Mouse (Mus musculus) spleen, adult 2 months (tissue): ENCODE data around the gene Metap1. TPM values are rescaled to one million over a fixed set of nuclear protein-coding genes. Genes with fewer than 3 reads are reported as not detected.

Experiments
- DNase-seq, 2 experiments: peaks; one replicate each; pipeline versions ENCODE4 v3.0.0 to v3.0.0-alpha.2; 2012 to 2021; ENCODE audit warnings: low spot score in 2 of 2, low read depth in 1 of 2
- H3K27ac ChIP-seq: fragments of 200-500 bp; 2 replicates; pipeline ENCODE4 v1.5.1; 2012; ENCODE audit warnings: low read length, inconsistent platforms; ENCODE audit not compliant: insufficient read depth
- H3K27me3 ChIP-seq: fragments of 200-500 bp; 2 replicates; pipeline ENCODE4 v1.6.1; 2012; ENCODE audit warnings: mild to moderate bottlenecking, moderate library complexity, low read length, inconsistent platforms; ENCODE audit not compliant: control insufficient read depth, insufficient read depth
- H3K36me3 ChIP-seq: fragments of 200-500 bp; 2 replicates; pipeline ENCODE4 v1.6.1; 2012; ENCODE audit warnings: mild to moderate bottlenecking, low read length, inconsistent platforms; ENCODE audit not compliant: control insufficient read depth, insufficient read depth
- H3K4me1 ChIP-seq: fragments of 200-500 bp; 2 replicates; pipeline ENCODE4 v1.6.1; 2011; ENCODE audit warnings: inconsistent platforms; ENCODE audit not compliant: control insufficient read depth, insufficient read depth, insufficient read length
- H3K4me3 ChIP-seq: fragments of 200-500 bp; 2 replicates; pipeline ENCODE4 v1.5.1; 2011; ENCODE audit warnings: mild to moderate bottlenecking, inconsistent platforms; ENCODE audit not compliant: insufficient read depth, insufficient read length; ENCODE audit errors: extremely low read depth
- CTCF ChIP-seq: fragments of 200-500 bp; IDR thresholded peaks from 2 replicates; pipeline ENCODE4 v1.5.1; 2011; ENCODE audit warnings: mild to moderate bottlenecking, inconsistent platforms; ENCODE audit not compliant: insufficient read depth, insufficient read length, insufficient replicate concordance; ENCODE audit errors: extremely low read depth
- POLR2A ChIP-seq: fragments of 200-500 bp; IDR thresholded peaks from 2 replicates; pipeline ENCODE4 v1.6.1; 2011; ENCODE audit warnings: low read depth, low read length, inconsistent platforms
- WGBS: fragments of 180-500 bp; shearing (Covaris S2); methylation state at CpG from one replicate; pipeline ENCODE4 v1.1.7; 2018; 5-methylcytosine and 5-hydroxymethylcytosine counted together
- polyA plus RNA-seq: library from polyadenylated mRNA; depleted of rRNA; stranded (reverse); fragments of >200 nt; gene quantifications from 2 replicates; pipeline ENCODE4 v1.2.3, GENCODE M21; 2012

The Metap1 gene
- polyA plus RNA-seq, 1 experiment, result 8.5 TPM

DNA sequence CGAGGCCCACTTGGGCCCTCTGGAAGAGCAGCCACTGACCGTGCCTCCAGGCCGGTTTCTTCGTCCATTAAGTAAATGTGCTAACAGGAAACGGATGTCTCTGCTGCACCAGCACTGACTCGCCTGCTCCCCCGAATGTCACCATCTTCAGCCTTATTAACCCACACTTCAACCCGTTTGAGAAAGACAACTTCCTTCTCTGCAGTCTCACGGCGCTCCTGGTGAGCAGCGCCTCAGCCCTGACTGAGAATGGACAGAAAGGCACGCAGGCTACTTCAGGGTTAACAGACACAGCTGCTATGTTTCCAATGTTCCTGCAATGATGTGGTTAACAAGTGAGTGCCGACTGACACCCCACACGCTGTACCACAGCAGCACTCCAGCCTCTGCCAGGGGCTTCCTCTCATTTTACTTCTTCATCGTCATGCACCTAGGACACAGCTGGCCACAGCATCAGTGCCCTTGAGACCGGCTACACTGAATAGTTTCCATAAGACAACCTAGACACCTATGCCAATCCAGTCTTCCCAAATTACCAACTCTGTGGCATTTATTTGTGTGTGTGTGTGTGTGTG, 24.7 kb downstream of the Metap1 start:
- Histone ChIP-seq H3K36me3 (peaks cover 49% of the 10 kb centered on the region), H3K4me1 (no peaks in the 10 kb centered on the region), H3K4me3 (no peak overlapping the region), H3K27me3 (no peaks in the 10 kb centered on the region), H3K27ac (no peak overlapping the region)
- DNase-seq, result no peak
- no peak for TF ChIP-seq CTCF
- TF ChIP-seq POLR2A, result no peak
- 70% methylated on average over 16 of the region's 16 CpGs for WGBS

DNA sequence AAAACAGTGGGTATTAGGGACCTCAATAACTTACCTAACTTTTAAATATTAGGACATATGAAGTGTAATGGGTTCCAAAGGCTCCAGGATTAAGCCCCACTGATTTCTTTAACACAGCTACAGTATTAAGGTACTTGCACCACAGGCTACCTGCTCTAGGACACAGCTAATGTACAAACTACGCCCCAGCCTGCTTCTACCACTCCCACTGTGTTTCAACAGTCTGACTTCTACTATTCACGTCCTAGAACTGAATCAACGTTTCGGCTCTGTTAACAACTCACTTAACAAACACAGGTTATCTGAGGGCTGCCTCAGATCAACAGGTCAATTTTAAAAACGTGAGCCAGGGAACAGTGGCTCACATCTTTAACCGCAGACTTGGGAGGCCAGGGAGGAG, 25.5 kb downstream of the Metap1 start:
- Histone ChIP-seq H3K4me3 (no peak overlapping the region), H3K36me3 (peaks cover 51% of the 10 kb centered on the region), H3K4me1 (no peaks in the 10 kb centered on the region), H3K27ac (no peak overlapping the region), H3K27me3 (no peaks in the 10 kb centered on the region)
- TF ChIP-seq POLR2A (no peak), CTCF (no peak)
- no peak for DNase-seq
- WGBS, result 92% methylated on average over 6 of the region's 6 CpGs

DNA sequence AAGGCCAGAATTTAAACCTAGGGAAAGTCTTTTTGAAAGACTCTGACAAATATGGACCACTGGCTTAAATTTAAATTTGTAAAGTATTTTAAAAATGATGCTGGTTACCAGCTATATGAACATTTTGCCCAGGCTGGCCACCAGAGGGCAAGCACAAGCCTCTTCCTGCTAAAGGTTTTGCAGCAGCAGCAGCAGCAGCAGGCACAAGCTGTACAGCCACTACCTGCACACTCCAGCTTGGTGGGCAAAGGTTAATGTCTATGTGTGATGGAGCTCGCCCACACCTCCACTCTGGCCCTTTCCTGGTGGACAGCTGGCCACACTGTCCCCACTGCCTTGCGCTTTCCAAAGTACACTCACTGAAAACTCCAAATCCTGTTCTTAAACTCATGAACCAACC, 26.2 kb downstream of the Metap1 start:
- no peak for TF ChIP-seq POLR2A
- TF ChIP-seq CTCF, result peak; percentile 40; the same call in 1 of the 2 replicates
- H3K36me3 ChIP-seq, result peaks cover 49% of the 10 kb centered on the region
- H3K4me3 ChIP-seq, result no peak overlapping the region
- DNase-seq, result no peak
- no peaks in the 10 kb centered on the region for H3K4me1 ChIP-seq
- WGBS, result 93% methylated on average over 2 of the region's 2 CpGs
- H3K27ac ChIP-seq, result no peak overlapping the region
- no peaks in the 10 kb centered on the region for H3K27me3 ChIP-seq

DNA sequence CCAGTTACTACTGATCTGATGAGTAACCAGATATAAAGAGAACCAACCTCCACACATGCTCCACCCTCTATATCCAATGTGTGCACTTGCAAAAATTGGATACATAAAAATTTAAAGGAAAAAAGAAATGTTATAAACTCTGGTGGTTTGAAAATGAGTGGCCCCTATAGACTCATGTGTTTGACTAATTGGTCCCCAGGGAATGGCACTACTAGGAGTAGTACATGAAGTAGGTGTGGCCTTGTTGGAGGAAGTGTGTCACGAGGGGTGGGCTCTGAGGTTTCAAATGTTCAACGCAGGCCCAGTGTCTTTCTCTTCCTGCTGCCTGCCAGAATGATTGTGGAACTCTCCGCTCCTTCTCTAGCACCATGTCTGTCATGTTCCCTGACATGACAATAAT, 27.5 kb downstream of the Metap1 start:
- peaks cover 49% of the 10 kb centered on the region for H3K36me3 ChIP-seq
- DNase-seq, result no peak
- 86% methylated on average over 3 of the region's 3 CpGs for WGBS

DNA sequence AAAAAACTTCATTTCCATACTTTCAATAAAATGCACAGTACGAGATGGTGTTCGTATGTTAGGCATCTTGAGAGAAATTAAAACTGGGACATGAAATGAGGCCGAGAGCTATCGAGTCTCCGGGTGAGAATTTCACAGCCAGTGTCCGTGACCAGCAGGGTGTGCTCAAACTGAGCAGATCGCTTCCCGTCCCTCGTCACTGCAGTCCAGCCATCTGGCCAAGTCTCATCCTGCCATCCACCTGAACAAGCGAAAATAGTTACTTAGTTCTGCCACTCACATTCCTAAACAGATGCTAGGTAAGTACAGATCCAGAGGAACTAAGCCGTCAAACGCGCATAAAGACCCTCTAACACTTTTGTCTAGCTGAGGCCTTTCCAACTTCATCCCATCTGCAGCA, 29.1 kb downstream of the Metap1 start:
- no peak overlapping the region for H3K27ac ChIP-seq
- TF ChIP-seq POLR2A (no peak), CTCF (no peak)
- peaks cover 45% of the 10 kb centered on the region for H3K36me3 ChIP-seq
- no peaks in the 10 kb centered on the region for H3K27me3 ChIP-seq
- DNase-seq, result no peak
- no peaks in the 10 kb centered on the region for H3K4me1 ChIP-seq
- no peak overlapping the region for H3K4me3 ChIP-seq
- WGBS, result 97% methylated on average over 13 of the region's 13 CpGs

More for the DNA sequence above, 27.5 kb downstream of the Metap1 start:
- TF ChIP-seq CTCF, result no peak
- no peak for TF ChIP-seq POLR2A
- Histone ChIP-seq H3K27me3 (no peaks in the 10 kb centered on the region), H3K27ac (no peak overlapping the region), H3K4me1 (no peaks in the 10 kb centered on the region), H3K4me3 (no peak overlapping the region)

DNA sequence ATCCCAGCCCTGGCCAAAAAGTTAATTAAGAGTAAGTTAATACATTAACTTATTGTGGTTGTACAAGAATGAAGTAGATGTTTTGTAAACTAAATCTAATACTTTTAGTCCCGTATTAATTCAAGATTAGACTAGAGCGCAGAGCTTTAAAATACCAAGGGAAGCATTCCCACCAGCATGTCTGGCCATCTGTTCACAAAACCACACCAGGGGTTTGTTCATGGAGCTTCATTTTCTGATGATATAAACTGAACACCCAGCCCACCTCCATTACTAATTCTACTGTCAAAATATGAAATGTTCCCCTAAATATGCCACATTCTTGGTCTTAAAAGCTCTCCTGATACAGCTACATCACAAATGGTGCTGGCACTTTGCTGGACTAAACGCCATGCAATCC, 30.9 kb downstream of the Metap1 start:
- 98% methylated on average over 3 of the region's 3 CpGs for WGBS
- no peak overlapping the region for H3K4me3 ChIP-seq
- TF ChIP-seq POLR2A (no peak), CTCF (no peak)
- H3K4me1 ChIP-seq, result no peaks in the 10 kb centered on the region
- no peak for DNase-seq
- H3K36me3 ChIP-seq, result peaks cover 44% of the 10 kb centered on the region
- no peak overlapping the region for H3K27ac ChIP-seq
- H3K27me3 ChIP-seq, result no peaks in the 10 kb centered on the region

DNA sequence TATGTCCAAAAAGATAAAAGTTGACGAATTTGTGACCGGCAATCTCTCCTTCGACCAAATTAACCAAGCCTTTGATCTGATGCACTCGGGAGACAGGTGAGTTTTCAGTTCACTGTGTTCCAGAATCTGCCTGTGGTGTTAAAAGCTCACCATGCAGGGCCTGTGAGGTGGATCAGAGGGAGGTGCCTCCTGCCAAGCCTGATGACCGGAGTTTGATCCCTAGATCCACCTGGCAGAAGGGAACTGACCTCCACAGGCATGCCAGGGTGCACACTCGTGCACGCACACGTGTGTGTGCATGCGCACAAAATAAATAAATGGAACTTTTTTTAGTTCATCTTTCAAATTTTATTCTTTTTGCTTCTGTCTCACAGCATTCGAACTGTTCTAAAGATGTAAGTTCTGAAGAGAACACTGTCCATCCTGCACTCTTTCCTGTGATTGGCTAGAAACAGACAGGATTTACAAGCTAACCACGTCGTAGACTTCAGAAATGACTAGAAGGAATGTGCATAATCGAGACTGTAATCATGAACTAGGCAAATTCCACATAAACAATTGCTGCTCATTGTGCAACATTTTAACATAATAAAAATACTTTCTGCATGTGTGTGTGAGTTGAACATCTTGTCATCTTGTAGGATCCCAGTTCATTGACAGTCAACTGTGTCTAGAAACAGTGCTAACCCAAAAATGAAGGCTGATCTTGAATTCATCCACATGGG, 34.4 kb downstream of the Metap1 start:
- no peak overlapping the region for H3K4me3 ChIP-seq
- no peak for TF ChIP-seq POLR2A
- no peak for TF ChIP-seq CTCF
- H3K4me1 ChIP-seq, result no peaks in the 10 kb centered on the region
- no peaks in the 10 kb centered on the region for H3K27me3 ChIP-seq
- 91% methylated on average over 13 of the region's 13 CpGs for WGBS
- H3K36me3 ChIP-seq, result peaks cover 44% of the 10 kb centered on the region
- DNase-seq, result no peak
- H3K27ac ChIP-seq, result no peak overlapping the region
